7 mouse cellular contexts compared by ENCODE assay signal in the genomic region with DNA sequence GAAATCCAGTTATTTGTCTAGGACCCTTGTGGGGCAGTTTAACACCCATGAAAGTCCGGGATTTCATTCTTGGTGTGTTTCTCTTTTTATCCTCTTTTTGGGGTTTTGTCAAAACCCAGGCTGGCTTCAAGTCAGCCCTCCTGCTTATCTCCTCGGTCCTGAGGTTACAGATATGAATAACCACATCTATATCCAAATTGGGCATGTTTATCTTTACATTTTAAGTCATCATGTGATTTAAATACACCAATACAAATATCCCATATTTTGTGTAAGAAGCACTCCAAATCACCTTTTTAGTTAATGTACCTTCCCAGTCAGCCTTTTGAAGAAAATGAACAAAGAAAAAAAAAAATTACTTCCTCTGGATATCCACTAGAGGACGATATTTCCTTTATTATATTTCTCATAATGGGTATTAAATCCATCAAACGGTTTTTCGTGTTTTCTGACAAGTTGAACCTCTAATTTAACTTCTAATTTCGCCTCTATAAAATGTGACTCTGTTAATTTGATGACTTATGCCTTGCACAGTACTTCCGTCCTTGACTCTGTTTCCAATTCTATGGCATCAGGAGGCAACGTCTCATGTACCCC. TPM values are rescaled to one million over a fixed set of nuclear protein-coding genes. Genes with fewer than 3 reads are reported as not detected.
DNase-seq lines count a peak whose midpoint lies in the region; ATAC-seq and TF ChIP-seq lines count a peak whose summit lies in the region.

No protein-coding gene starts in this region.

- no peaks in the 10 kb centered on the region for H3K36me3 ChIP-seq in megakaryocyte, embryonic 14.5 days (replicated peaks; ENCODE audit: low read length)
- no peaks in the 10 kb centered on the region for H3K36me3 ChIP-seq in forebrain, embryonic 10.5 days (replicated peaks)
- H3K36me3 ChIP-seq in liver, embryonic 11.5 days (ENCODE audit: control insufficient read depth, insufficient read depth, low read length), result no peaks in the 10 kb centered on the region
- H3K36me3 ChIP-seq in stomach, postnatal 0 days (ENCODE audit: control insufficient read depth, insufficient read depth, low read length), result no peaks in the 10 kb centered on the region

- no peak overlapping the region for H3K9ac ChIP-seq in liver, embryonic 11.5 days (ENCODE audit: low read depth, low read length)
- H3K9ac ChIP-seq in stomach, postnatal 0 days (ENCODE audit: low read length), result no peak overlapping the region

- no peak for ATAC-seq in megakaryocyte, adult 5-6 weeks (ENCODE audit: poor library complexity, severe bottlenecking)
- no peak for ATAC-seq in liver, embryonic 11.5 days (replicated peaks; ENCODE audit: low FRiP score)
- no peak for ATAC-seq in stomach, postnatal 0 days (ENCODE audit: low FRiP score, low TSS enrichment)

- peak overlapping the region; percentile 92 for H3K4me3 ChIP-seq in megakaryocyte, embryonic 14.5 days (replicated peaks)
- peak overlapping the region; percentile 75 for H3K4me3 ChIP-seq in forebrain, embryonic 10.5 days
- peak overlapping the region; percentile 61 for H3K4me3 ChIP-seq in liver, embryonic 11.5 days (ENCODE audit: low read depth, low read length)
- peak overlapping the region; percentile 60 for H3K4me3 ChIP-seq in stomach, postnatal 0 days (ENCODE audit: low read depth, low read length)

- 20% methylated on average over 8 of the region's 8 CpGs for WGBS in forebrain, embryonic 10.5 days
- 12% methylated on average over 8 of the region's 8 CpGs for WGBS in liver, embryonic 11.5 days
- 15% methylated on average over 8 of the region's 8 CpGs for WGBS in stomach, postnatal 0 days

- peak overlapping the region; percentile 86 for H3K27ac ChIP-seq in forebrain, embryonic 10.5 days
- no peak overlapping the region for H3K27ac ChIP-seq in liver, embryonic 11.5 days (ENCODE audit: low read depth, low read length)
- no peak overlapping the region for H3K27ac ChIP-seq in stomach, postnatal 0 days (replicated peaks)

- peaks cover 8% of the 10 kb centered on the region for H3K9me3 ChIP-seq in megakaryocyte, embryonic 14.5 days
- no peaks in the 10 kb centered on the region for H3K9me3 ChIP-seq in forebrain, embryonic 10.5 days
- no peaks in the 10 kb centered on the region for H3K9me3 ChIP-seq in liver, embryonic 11.5 days (ENCODE audit: control insufficient read depth, low read length)
- H3K9me3 ChIP-seq in stomach, postnatal 0 days (ENCODE audit: control insufficient read depth, low read length), result no peaks in the 10 kb centered on the region

- TF ChIP-seq CTCF in stomach, postnatal 0 days (IDR thresholded peaks at IDR 0.05; ENCODE audit: low read depth), result peak; percentile 91

- peaks cover 24% of the 10 kb centered on the region for H3K4me1 ChIP-seq in megakaryocyte, embryonic 14.5 days
- peaks cover 47% of the 10 kb centered on the region for H3K4me1 ChIP-seq in forebrain, embryonic 10.5 days
- H3K4me1 ChIP-seq in liver, embryonic 11.5 days (replicated peaks; ENCODE audit: control insufficient read depth, insufficient read depth, low read length), result peaks cover 22% of the 10 kb centered on the region
- H3K4me1 ChIP-seq in stomach, postnatal 0 days (replicated peaks; ENCODE audit: control insufficient read depth, insufficient read depth), result peaks cover 7% of the 10 kb centered on the region

- H3K27me3 ChIP-seq in megakaryocyte, embryonic 14.5 days (replicated peaks), result peaks cover 74% of the 10 kb centered on the region
- peaks cover 52% of the 10 kb centered on the region for H3K27me3 ChIP-seq in forebrain, embryonic 10.5 days (ENCODE audit: poor library complexity, severe bottlenecking)
- H3K27me3 ChIP-seq in liver, embryonic 11.5 days (replicated peaks; ENCODE audit: control insufficient read depth, insufficient read depth, low read length), result peaks cover 49% of the 10 kb centered on the region
- no peaks in the 10 kb centered on the region for H3K27me3 ChIP-seq in stomach, postnatal 0 days (ENCODE audit: control insufficient read depth, insufficient read depth, low read length)

- DNase-seq in forebrain, embryonic 10.5 days (ENCODE audit: extremely low spot score, low spot score), result no peak
- no peak for DNase-seq in liver, embryonic 11.5 days (ENCODE audit: low spot score)
- no peak for DNase-seq in stomach, postnatal 0 days (ENCODE audit: low spot score)
- no peak for DNase-seq in spleen, postnatal 14 days (ENCODE audit: low spot score in 2 of 2)
- no peak for DNase-seq in thymus, postnatal 14 days

- peak overlapping the region; percentile 87 for H3K4me2 ChIP-seq in liver, embryonic 11.5 days
- H3K4me2 ChIP-seq in stomach, postnatal 0 days (replicated peaks; ENCODE audit: low read depth), result peak overlapping the region; percentile 97

- no peak for TF ChIP-seq EP300 in stomach, postnatal 0 days (optimal IDR thresholded peaks at IDR 0.05)

RNA-seq across cellular contexts. Expression of a gene that starts 1.6 kb away (rescaled TPM):
- polyA plus RNA-seq in megakaryocyte, embryonic 14.5 days (2012; ENCODE audit: insufficient read depth, low replicate concordance), result 0.50 TPM in 1 of 2 replicates, not detected in the other
- total RNA-seq in megakaryocyte, adult 5-6 weeks (2015), result 3.8 TPM in 2 replicates
- 3.1 and 3.8 TPM in 2 replicates for total RNA-seq in megakaryocyte, adult 5-6 weeks (2017)
- polyA plus RNA-seq in forebrain, embryonic 10.5 days (2016; fragmentation: Nextera tagmentation; extraction: Ambion mirVana), result 11.5 and 12.9 TPM in 2 replicates
- 4.6 and 5.4 TPM in 2 replicates for polyA plus RNA-seq in liver, embryonic 11.5 days (2014; fragmentation: Nextera tagmentation; extraction: Ambion mirVana)
- 3.5 and 4.0 TPM in 2 replicates for polyA plus RNA-seq in stomach, postnatal 0 days (2015; fragmentation: Nextera tagmentation; extraction: Ambion mirVana)
